Mouse (Mus musculus) hindbrain, embryonic 13.5 days (tissue): ENCODE results near the gene Haghl. TPM values are rescaled to one million over a fixed set of nuclear protein-coding genes. Genes with fewer than 3 reads are reported as not detected.
"Not testable (repeated sequence)": the region's sequence is repeated elsewhere in the genome, so short reads cannot be mapped to it uniquely, and the experiment has no call there.

Experiments used
- ATAC-seq: fragments of 200-750 bp; cut with Nextera tagmentation; 2 replicates; pipeline ENCODE4 v1.8.0; 2017; ENCODE audit warnings: moderate TSS enrichment; ENCODE audit not compliant: low FRiP score
- H3K27ac ChIP-seq: fragments of 300-500 bp; sonication (generic); 2 replicates; pipeline ENCODE4 v1.5.1; 2015; ENCODE audit warnings: inconsistent platforms, mild to moderate bottlenecking, moderate library complexity
- H3K27me3 ChIP-seq: fragments of 300-500 bp; sonication (generic); 2 replicates; pipeline ENCODE4 v1.6.1; 2015; ENCODE audit warnings: mild to moderate bottlenecking, inconsistent platforms
- H3K36me3 ChIP-seq: fragments of 300-500 bp; sonication (generic); 2 replicates; pipeline ENCODE4 v1.6.1; 2015; ENCODE audit warnings: mild to moderate bottlenecking, inconsistent platforms
- H3K4me1 ChIP-seq: fragments of 300-500 bp; sonication (generic); replicated peaks from 2 replicates; pipeline ENCODE4 v1.6.1; 2015; ENCODE audit warnings: inconsistent platforms
- H3K4me2 ChIP-seq: fragments of 300-500 bp; sonication (generic); 2 replicates; pipeline ENCODE4 v1.6.1; 2015; ENCODE audit warnings: inconsistent platforms, mild to moderate bottlenecking, moderate library complexity
- H3K4me3 ChIP-seq: fragments of 300-500 bp; sonication (generic); 2 replicates; pipeline ENCODE4 v1.5.1; 2015; ENCODE audit warnings: mild to moderate bottlenecking, inconsistent platforms
- H3K9ac ChIP-seq: fragments of 300-500 bp; sonication (generic); 2 replicates; pipeline ENCODE4 v1.6.1; 2015; ENCODE audit warnings: mild to moderate bottlenecking, inconsistent platforms
- H3K9me3 ChIP-seq: fragments of 300-500 bp; sonication (generic); 2 replicates; pipeline ENCODE4 v1.6.1; 2016; ENCODE audit warnings: inconsistent platforms
- WGBS: fragments of 180-500 bp; shearing (Covaris S2); methylation state at CpG from one replicate; pipeline ENCODE4 v1.1.7; 2015; 5-methylcytosine and 5-hydroxymethylcytosine counted together
- polyA plus RNA-seq: library from polyadenylated mRNA; unstranded; fragments of >200 nt; fragmentation: Nextera tagmentation; extraction: Ambion mirVana; gene quantifications from 2 replicates; pipeline ENCODE4 v1.2.1, GENCODE M21; 2015

Haghl gene
- polyA plus RNA-seq, 1 experiment from 2014 or later: 125 TPM

DNA sequence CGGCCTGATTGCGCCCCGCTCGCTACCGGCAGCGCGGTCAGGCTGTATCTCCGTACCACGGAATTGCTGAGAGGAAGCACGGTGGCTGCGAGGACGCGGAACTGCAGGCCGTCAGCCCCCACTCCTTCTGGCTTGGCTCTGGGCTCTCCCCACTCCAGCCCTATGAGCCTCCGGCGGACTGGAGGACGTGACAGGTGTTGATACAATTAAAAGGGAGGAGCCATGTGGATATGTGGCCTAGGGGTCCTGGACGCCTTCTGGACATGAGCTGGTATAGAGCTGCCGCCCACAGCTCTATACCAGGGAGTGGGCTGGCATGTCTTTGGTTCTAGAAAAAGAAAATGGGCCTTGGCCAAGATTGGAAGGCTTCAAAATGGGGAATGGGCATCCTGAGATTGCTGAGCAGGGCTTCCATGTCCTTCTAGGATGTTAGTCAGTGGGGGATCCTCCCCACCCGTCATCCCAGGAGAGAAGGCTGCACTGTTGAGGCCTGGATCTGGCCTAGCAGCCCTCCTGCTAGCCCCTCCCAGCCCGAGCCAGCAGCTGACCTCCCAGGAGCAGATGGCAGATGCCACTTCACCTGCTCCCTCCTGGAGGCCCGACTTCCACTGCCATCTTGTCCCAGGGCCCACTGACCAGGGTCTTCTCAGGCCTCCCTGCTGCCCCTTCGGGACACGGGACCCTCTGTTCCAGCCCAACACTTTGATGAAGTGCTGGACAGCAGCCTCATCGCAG lies 24.3 kb upstream of the Haghl start:
- peak; percentile 66 for ATAC-seq
- H3K4me3 ChIP-seq: peak overlapping the region; percentile 86
- H3K9ac ChIP-seq: peak overlapping the region; percentile 98
- H3K36me3 ChIP-seq: no peaks in the 10 kb centered on the region
- no peaks in the 10 kb centered on the region for H3K9me3 ChIP-seq
- peak overlapping the region; percentile 98 for H3K27ac ChIP-seq
- 7% methylated on average over 25 of the region's 25 CpGs for WGBS
- peaks cover 3% of the 10 kb centered on the region; the same call in 1 of the 2 replicates for H3K27me3 ChIP-seq
- H3K4me2 ChIP-seq: peak overlapping the region; percentile 95
- peaks cover 53% of the 10 kb centered on the region for H3K4me1 ChIP-seq

DNA sequence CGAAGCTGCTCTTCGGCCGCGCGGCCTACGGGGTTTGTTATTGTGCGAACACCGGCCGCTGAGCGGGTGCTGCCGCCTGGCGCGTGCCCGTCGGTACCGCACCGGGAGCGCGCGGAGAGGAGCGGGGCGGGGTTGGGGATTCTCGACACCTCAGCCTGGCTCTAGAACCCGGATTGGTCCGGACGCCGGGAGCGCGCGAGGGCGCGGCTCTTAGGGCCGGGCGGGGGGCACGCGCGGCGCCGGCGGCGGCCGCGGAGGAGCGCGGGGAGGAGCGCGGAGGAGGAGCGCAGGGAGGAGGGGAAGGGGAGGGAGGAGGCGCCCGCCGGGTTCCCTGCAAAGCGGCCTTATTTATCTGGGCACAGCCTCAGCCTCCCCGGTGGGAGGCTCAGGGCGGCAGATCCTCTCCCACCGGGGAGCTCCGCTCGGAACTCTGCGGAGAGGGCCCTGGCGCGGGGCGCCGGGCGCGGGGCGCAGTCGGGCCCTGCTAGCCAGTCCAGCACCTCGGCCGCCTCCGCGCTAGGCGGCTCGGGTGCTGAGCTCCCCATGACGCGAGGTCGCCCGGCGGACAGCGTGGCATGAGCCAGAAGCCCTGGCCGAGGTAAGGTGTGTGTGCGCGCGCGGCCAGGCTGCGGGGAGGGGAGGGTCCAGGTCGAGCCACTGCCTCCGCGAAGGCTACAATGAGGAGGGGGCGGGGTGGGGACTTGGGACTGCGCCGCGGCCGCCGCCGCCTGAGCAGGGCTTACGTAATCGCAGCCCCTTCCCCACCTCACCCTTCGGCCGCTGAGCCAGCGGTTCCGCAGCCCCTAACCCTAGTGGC lies 23.5 kb upstream of the Haghl start, which contains the start of gene Fbxl16:
Gene Fbxl16, plus strand, starts transcription at position 297 of the 817 bp plus-strand sequence.
- Histone ChIP-seq H3K9me3 (no peaks in the 10 kb centered on the region), H3K4me1 (peaks cover 56% of the 10 kb centered on the region), H3K9ac (peak within 1 kb of the TSS; percentile 98), H3K27me3 (peaks cover 3% of the 10 kb centered on the region; the same call in 1 of the 2 replicates), H3K36me3 (no peaks in the 10 kb centered on the region), H3K4me2 (peak within 1 kb of the TSS; percentile 95), H3K27ac (peak within 1 kb of the TSS; percentile 98), H3K4me3 (peak within 1 kb of the TSS; percentile 86)
- peak; percentile 82 for ATAC-seq
- under 1% methylated on average over 85 of the region's 100 CpGs for WGBS

DNA sequence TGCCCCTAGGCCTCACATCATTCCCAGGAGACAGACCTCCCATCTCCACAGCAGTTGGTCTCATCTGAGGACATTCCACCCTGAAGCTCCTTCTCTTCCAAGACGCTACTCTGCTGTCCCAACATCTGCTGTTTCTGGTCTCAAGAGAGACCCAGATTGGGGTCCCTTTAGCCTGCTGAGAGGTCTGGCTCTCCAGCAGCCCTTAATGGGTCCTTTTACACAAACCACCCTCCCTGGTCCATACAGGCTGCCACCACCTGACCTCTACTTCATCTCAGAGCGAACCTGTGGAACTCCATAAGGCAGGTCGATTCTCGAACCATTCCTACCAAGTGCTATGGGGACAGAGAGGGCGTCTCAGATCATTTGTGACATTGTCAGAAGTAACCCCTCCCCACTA lies 22.6 kb upstream of the Haghl start:
- H3K36me3 ChIP-seq: no peaks in the 10 kb centered on the region
- ATAC-seq: 0 out of 2 replicates have a peak, but pooled peaks have one; percentile 1
- H3K9ac ChIP-seq: peak overlapping the region; percentile 98
- H3K4me1 ChIP-seq: peaks cover 57% of the 10 kb centered on the region
- H3K27ac ChIP-seq: peak overlapping the region; percentile 98
- no peaks in the 10 kb centered on the region for H3K9me3 ChIP-seq
- 25% methylated on average over 5 of the region's 5 CpGs for WGBS
- H3K4me3 ChIP-seq: peak overlapping the region; percentile 86
- no peaks in the 10 kb centered on the region for H3K27me3 ChIP-seq
- H3K4me2 ChIP-seq: peak overlapping the region; percentile 95

DNA sequence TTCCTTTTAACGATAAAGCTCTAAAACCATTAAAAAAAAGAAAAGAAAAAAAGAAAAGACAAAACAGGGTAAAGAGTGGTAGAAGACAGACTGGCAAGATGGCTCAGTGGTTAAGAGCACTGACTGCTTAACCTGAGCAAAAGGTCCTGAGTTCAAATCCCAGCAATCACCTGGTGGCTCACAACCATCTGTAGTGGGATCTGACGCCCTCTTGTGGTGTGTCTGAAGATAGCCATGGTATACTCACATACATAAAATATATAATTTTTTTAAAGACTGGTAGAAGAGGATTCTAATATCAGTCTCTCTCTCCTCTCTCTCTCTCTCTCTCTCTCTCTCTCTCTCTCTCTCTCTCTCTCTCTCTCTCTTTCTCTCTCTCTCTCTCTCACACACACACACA lies 22.0 kb upstream of the Haghl start:
- 44% methylated on average over 2 of the region's 2 CpGs for WGBS
- H3K27me3 ChIP-seq, H3K9me3 ChIP-seq, H3K9ac ChIP-seq, H3K4me2 ChIP-seq, H3K36me3 ChIP-seq, ATAC-seq, H3K4me3 ChIP-seq, H3K27ac ChIP-seq: not testable (repeated sequence)
- H3K4me1 ChIP-seq: peaks cover 57% of the 10 kb centered on the region

DNA sequence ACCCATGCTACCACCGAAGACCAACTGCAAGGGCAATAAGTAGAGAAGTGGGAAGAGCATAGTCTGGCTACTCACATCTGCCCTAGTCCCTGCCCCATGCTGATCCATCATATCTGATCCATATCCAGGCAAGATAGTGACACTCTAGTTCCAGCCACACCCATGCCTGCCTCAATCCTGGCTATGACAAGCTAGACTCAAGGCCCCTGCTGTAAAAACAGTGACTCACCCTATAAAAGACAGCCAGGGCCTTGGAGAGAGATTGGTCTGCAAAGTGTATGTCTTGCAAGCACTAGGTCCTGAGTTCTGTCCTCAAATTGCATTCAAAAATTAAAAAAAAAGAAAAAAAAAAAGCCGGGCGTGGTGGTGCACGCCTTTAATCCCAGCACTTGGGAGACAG lies 21.0 kb upstream of the Haghl start:
- Histone ChIP-seq H3K4me3 (no peak overlapping the region), H3K36me3 (no peaks in the 10 kb centered on the region), H3K27me3 (no peaks in the 10 kb centered on the region), H3K4me1 (peaks cover 53% of the 10 kb centered on the region), H3K4me2 (no peak overlapping the region), H3K27ac (no peak overlapping the region), H3K9me3 (no peaks in the 10 kb centered on the region), H3K9ac (no peak overlapping the region)
- ATAC-seq: no peak
- 91% methylated on average over 4 of the region's 4 CpGs for WGBS

DNA sequence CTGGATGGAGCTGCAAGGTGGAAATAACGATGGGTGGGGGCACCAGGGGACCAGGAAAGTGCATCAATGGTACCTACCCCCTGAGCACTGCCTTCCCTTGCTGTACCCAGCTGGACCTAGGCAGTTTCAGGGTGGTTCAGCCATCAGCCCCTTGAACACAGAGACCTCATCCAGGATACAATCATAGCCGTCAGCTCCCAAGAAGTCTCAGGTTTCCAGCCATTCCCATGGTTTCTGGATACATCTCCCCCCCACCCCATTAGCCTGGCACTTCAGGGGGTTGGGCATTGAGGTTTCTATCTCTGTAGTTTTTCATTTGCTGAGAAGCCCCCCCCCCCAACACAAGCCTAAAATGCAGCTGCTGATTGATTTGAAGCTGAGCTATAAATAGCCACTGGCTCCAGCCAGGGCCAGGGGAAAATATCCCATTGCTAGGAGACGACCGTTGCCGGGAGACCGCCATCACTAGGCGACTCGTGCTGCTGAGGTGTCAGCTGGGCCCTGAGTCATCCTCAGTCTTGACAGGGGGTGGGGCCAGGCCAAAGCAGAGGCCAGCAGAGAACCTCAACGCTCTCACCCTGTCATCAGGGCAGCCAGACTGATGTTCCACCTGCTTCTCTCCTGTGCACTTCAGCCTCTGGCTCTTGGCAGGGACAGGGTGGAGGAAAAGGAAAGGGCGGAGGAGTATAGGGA lies 17.5 kb upstream of the Haghl start:
- H3K4me3 ChIP-seq: no peak overlapping the region
- H3K9ac ChIP-seq: peak overlapping the region; percentile 63
- no peaks in the 10 kb centered on the region for H3K9me3 ChIP-seq
- ATAC-seq: peak; percentile 88
- no peaks in the 10 kb centered on the region for H3K36me3 ChIP-seq
- H3K27ac ChIP-seq: peak overlapping the region; percentile 92
- peaks cover 30% of the 10 kb centered on the region for H3K4me1 ChIP-seq
- peak overlapping the region; percentile 37 for H3K4me2 ChIP-seq
- WGBS: 8% methylated on average over 10 of the region's 10 CpGs
- H3K27me3 ChIP-seq: peaks cover 4% of the 10 kb centered on the region; the same call in 1 of the 2 replicates

DNA sequence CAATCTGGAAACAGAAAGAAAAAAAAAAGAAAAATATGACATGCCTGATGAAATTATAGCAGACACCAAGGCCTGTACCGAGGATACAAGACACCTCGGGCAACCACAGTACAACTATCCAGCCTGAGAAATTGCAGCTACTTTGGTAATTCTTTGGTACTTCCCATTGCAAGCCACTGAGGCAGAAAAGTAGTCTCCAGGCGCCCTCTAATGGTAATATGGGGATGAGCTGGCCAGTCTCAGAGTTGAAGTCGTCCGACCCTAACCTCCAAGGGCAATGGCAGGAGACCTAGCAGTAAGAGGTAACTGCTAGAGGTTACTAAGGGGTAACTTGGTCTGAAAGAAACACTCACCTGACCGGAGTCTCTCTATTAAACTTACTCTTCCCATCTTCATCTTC lies 15.6 kb upstream of the Haghl start:
- 9% methylated on average over 6 of the region's 6 CpGs for WGBS
- ATAC-seq: no peak

DNA sequence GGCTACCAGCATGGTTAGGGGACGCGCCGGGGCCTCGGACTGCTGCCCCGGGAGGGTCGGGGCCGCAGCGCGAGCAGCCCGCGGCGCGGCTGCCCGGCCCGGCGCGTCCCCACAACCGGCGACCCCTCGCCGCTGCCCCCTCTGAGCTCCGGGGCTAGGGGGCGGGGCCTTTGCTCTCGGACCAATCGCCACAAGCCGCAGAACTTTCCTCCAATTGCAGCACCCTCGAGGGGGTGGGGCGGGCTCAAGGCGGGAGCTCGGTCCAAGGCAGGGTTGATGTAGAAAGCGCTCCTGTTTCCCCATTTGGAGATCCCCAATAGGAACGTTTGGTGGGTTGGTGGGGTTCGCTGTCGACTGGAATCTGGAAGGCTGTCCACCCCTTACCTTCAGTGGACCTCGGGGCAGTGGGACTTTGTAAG lies 11.5 kb upstream of the Haghl start, which contains the start of gene Metrn:
Gene Metrn, minus strand, starts transcription at position 186 of the 419 bp plus-strand sequence.
- peak; percentile 70 for ATAC-seq
- under 1% methylated on average over 34 of the region's 35 CpGs for whole genome bisulfite sequencing
- Histone ChIP-seq H3K4me1 (peaks cover 52% of the 10 kb centered on the region), H3K4me2 (peak within 1 kb of the TSS; percentile 88), H3K36me3 (no peaks in the 10 kb centered on the region), H3K9ac (peak within 1 kb of the TSS; percentile 70), H3K27ac (peak within 1 kb of the TSS; percentile 76; the same call in 1 of the 2 replicates), H3K4me3 (peak within 1 kb of the TSS; percentile 61), H3K27me3 (peaks cover 8% of the 10 kb centered on the region), H3K9me3 (no peaks in the 10 kb centered on the region)

More for the DNA sequence above, 15.6 kb upstream of the Haghl start:
- Histone ChIP-seq H3K36me3 (no peaks in the 10 kb centered on the region), H3K4me2 (no peak overlapping the region), H3K4me3 (no peak overlapping the region), H3K9ac (no peak overlapping the region), H3K27me3 (peaks cover 8% of the 10 kb centered on the region), H3K9me3 (no peaks in the 10 kb centered on the region), H3K27ac (no peak overlapping the region), H3K4me1 (peaks cover 41% of the 10 kb centered on the region)

DNA sequence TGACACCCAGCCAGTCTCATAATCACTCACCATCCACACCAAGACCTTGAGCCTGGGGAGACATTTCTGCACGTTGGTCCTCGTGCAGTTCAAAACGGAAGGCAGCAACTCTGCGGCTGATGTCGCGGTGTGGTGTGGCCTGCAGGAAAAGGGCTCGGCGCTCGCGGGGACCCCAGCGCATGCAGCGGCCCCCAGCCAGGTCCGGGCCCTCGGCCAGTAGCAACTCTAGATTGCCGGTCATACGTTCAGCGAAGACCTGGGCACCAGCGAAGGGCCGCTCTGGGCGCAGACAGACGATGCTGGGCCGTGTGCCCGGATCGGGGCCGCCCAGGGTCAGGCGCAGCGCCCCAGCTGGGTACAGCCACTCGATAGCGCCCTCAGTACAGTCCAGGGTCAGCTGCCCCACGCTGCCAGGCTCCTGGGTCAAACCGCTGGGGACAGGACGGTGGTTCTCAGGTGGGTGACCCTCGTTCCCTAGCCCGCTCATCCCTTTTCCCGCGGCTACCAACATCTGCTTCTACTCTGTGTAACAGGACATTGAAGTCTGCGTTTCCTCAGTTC lies 10.8 kb upstream of the Haghl start:
- WGBS: under 1% methylated on average over 37 of the region's 37 CpGs
- peak overlapping the region; percentile 61 for H3K4me3 ChIP-seq
- H3K27ac ChIP-seq: peak overlapping the region; percentile 76; the same call in 1 of the 2 replicates
- H3K4me1 ChIP-seq: peaks cover 57% of the 10 kb centered on the region
- H3K9me3 ChIP-seq: no peaks in the 10 kb centered on the region
- ATAC-seq: no peak
- peaks cover 6% of the 10 kb centered on the region for H3K27me3 ChIP-seq
- peak overlapping the region; percentile 70 for H3K9ac ChIP-seq
- peak overlapping the region; percentile 88 for H3K4me2 ChIP-seq
- no peaks in the 10 kb centered on the region for H3K36me3 ChIP-seq

DNA sequence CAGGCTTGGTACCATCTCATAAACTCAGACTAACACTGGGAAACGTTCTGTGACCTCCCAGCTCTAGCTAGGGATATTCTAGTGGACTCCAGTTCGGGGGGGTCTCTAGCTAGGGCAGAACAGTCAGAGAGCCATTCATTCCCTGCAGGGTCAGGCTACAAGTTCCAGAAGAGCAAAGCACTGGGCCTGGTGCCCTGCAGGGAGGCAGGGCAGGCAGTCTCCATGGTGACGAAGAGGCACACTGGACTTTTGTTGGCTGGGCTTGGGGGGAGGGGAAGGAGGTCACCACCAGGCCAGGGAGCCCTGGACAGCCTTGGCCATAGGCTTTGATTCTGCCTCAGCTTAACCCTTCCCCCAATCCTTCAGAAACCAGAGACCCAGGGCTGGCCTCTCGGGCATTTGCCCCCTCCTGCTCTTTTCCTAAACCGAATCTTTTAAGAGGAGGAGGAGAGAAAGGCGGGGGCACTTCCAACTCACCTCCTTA lies 10.2 kb upstream of the Haghl start, which contains the start of gene AC134908.4:
Gene AC134908.4, minus strand, starts transcription at position 51 of the 484 bp plus-strand sequence.
- peaks cover 60% of the 10 kb centered on the region for H3K4me1 ChIP-seq
- no peak for ATAC-seq

DNA sequence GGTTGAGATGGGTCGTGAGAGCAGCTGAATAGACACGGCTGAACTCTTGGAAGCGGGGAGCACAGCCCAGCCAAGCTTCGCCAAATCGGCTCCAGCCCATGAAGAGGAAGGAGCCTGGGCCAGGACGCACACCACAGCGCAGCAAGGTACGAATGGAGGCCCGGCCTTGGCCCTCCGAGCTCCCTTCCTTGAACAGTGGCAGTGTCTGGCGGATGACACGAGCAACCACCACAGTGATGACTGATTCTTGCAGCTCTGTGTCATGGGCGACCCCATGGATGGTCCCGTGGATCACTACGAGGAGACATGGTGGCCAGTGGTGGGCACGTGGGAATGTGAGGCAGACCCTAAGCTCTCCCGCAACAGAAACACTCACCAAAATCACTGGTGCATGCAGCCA lies 9.5 kb upstream of the Haghl start:
- Histone ChIP-seq H3K4me2 (peak overlapping the region; percentile 88), H3K36me3 (no peaks in the 10 kb centered on the region), H3K27me3 (peaks cover 4% of the 10 kb centered on the region; the same call in 1 of the 2 replicates), H3K4me1 (peaks cover 64% of the 10 kb centered on the region), H3K4me3 (peak overlapping the region; percentile 61), H3K27ac (peak overlapping the region; percentile 93), H3K9me3 (no peaks in the 10 kb centered on the region), H3K9ac (peak overlapping the region; percentile 70)
- ATAC-seq: no peak
- 45% methylated on average over 17 of the region's 17 CpGs for WGBS

More for the DNA sequence above, 10.2 kb upstream of the Haghl start, which contains the start of gene AC134908.4:
- no peaks in the 10 kb centered on the region for H3K36me3 ChIP-seq
- H3K9ac ChIP-seq: peak within 1 kb of the TSS; percentile 70
- peak within 1 kb of the TSS; percentile 93 for H3K27ac ChIP-seq
- peak within 1 kb of the TSS; percentile 88 for H3K4me2 ChIP-seq
- WGBS: 6% methylated on average over 6 of the region's 6 CpGs
- H3K4me3 ChIP-seq: peak within 1 kb of the TSS; percentile 61
- no peaks in the 10 kb centered on the region for H3K9me3 ChIP-seq
- H3K27me3 ChIP-seq: peaks cover 4% of the 10 kb centered on the region; the same call in 1 of the 2 replicates
